Mouse (Mus musculus) heart, adult 18-20 months (tissue): ENCODE measurements around the gene Cnga2. TPM values are rescaled to one million over a fixed set of nuclear protein-coding genes. Genes with fewer than 3 reads are reported as not detected.

Source experiments
- total RNA-seq, 2 experiments: library from RNA; stranded (reverse); gene quantifications; 2 replicates each; pipeline ENCODE4 v1.2.3; 2021

Gene Cnga2
- total RNA-seq, 2 experiments from 2014 or later: not detected

Other genes with a start within 250 kb of the Cnga2 start
- gene Vma21, start 175.9 kb upstream of the Cnga2 start, total RNA-seq: 10 to 100 TPM; 14.2 to 17.7 TPM
- gene Gm1141, start 70.8 kb upstream of the Cnga2 start, total RNA-seq: not detected
- 1 to 10 TPM; 5.8 to 7.2 TPM for gene Prrg3, start 29.2 kb upstream of the Cnga2 start, total RNA-seq
- gene Fate1, start 18.9 kb upstream of the Cnga2 start, total RNA-seq: not detected
- gene Magea4, start 230.2 kb downstream of the Cnga2 start, total RNA-seq: not detected